Mouse (Mus musculus) thymus, postnatal 14 days (tissue): ENCODE data around the gene Csrp2.

Experiments used
- DNase-seq: peaks from one replicate; pipeline ENCODE4 v3.0.0; 2021

The Csrp2 gene

DNA sequence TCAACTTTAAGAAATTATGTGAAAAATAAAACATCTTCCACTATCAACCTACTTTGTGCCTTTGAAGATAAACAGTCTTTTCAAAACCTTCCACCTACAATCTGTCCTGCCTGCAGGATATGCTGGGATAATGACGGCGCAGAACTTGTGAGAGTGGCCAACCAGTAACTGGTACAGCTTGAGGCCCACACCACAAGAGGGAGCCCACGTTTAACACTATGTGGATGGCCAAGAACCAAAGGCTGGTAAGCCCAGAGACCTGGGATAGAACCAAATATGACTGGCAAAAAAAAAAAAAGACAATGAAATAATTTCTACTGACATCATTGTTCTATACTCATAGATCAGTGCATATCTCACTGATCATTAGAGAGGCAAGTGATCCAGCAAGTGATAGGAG is 54.9 kb downstream of the Csrp2 start:
- DNase-seq, result peak; percentile 34

DNA sequence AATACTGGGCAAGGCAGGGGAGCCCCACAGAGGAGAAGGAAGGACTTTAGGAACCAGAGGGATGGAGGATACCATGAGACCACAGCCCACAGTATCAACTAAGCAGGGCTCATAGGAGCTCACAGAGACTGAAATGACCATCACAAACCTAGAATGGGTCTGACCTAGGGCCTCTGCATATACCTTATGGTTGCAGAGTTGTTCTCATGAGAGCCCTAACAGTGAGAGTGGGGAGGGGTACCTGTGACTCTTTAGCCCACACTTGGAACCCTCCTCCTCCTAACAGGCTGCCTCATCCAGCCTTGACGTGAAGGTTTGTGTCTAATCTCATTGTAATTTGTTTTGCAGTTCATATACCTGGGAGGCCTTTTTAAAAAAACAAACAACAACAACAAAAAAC is 55.3 kb downstream of the Csrp2 start:
- DNase-seq, result no peak

GRCm38 (mm10) chr10:110976046-110976445 is 56.5 kb downstream of the Csrp2 start:
- peak; percentile 40 for DNase-seq

GRCm38 (mm10) chr10:110977379-110977778 is 57.8 kb downstream of the Csrp2 start:
- no peak for DNase-seq

- DNase-seq, result no peak
These were observed 59.8 kb downstream of the Csrp2 start for GRCm38 (mm10) chr10:110979431-110979830.

DNA sequence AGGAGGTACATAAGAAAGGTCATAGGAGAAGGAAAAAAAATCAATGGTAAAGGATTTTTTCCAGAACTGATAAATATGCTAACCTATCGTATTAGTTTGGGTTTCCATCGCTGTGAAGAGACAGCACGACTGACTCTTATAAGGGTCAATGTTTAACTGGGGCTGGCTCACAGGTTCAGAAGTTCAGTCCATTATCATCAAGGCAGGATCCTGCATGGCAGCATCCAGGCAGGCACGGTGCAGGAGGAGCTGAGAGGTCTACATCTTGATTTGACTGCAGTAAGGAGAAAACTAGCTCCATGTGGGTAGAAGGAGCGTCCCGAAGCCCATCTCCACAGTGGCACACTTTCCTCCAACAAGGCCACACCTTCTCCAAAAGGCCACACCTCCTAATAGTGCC is 60.9 kb downstream of the Csrp2 start:
- no peak for DNase-seq

DNA sequence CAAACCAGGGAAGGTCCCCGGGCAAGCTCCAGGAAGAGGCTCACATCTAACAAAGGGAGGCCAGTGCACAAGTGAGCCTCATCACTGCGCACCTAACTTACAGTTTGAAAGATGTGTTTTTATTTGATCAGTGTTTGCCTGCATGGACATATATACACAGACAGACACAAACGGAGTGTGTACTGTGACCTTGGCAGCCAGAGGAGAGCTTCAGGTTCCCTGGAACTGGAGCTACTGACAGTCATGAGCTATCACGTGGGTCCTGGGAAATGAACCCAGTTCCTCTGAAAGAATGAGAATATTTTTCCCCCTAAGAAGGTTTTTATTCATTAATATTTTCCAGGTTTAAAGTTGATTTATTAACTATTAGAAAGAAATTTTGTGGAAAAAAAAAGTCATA is 63.2 kb downstream of the Csrp2 start:
- no peak for DNase-seq

DNA sequence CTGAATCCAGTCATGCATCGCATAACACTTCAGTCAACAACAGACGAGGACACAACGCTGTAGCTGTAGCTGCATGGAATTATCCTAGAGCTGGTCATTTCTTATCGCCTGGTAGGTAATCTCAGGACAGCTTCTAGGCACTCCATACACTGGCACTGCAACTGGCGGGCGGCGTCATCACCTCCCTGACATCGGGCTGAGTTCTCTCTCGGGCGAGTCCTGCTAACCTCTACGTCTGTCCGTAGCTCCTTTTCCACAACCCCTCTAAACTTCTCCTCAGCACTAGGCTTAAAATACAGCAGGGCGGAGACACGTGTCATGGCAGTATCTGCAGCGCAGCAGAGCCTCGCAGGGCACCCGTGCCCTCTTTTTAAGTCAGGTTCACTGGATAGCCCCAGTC is 67.1 kb downstream of the Csrp2 start:
- no peak for DNase-seq
